Mouse (Mus musculus) C2C12 (cell line): ENCODE results near the gene Sh2d3c.

Source experiments
- CEBPB ChIP-seq: IDR thresholded peaks from one replicate; pipeline ENCODE4 v1.6.1; 2011; ENCODE audit warnings: low read depth, mild to moderate bottlenecking, control low read depth, moderate library complexity
- CTCF ChIP-seq: IDR thresholded peaks from one replicate; pipeline ENCODE4 v1.5.1; 2011; ENCODE audit not compliant: control insufficient read depth, insufficient read depth, insufficient read length
- FOSL1 ChIP-seq: IDR thresholded peaks from one replicate; pipeline ENCODE4 v1.8.0; 2011; ENCODE audit warnings: mild to moderate bottlenecking, low read length; ENCODE audit not compliant: poor library complexity, insufficient read depth, severe bottlenecking
- MYOG ChIP-seq: IDR thresholded peaks from one replicate; pipeline ENCODE4 v1.6.1; 2011; ENCODE audit not compliant: control insufficient read depth, insufficient read length; ENCODE audit errors: extremely low read depth

GRCm38 (mm10) chr2:32712586-32712933 lies 8.3 kb upstream of the Sh2d3c start:
- TF ChIP-seq MYOG, result no peak
- no peak for TF ChIP-seq CTCF
- no peak for TF ChIP-seq CEBPB
- TF ChIP-seq FOSL1, result no peak
